Mouse (Mus musculus) right cerebral cortex, postnatal 4 days (tissue): ENCODE data around the gene Rab25.

Experiments used
- DNase-seq: peaks from one replicate; pipeline ENCODE4 v3.0.0-alpha.2; 2022

The Rab25 gene

DNA sequence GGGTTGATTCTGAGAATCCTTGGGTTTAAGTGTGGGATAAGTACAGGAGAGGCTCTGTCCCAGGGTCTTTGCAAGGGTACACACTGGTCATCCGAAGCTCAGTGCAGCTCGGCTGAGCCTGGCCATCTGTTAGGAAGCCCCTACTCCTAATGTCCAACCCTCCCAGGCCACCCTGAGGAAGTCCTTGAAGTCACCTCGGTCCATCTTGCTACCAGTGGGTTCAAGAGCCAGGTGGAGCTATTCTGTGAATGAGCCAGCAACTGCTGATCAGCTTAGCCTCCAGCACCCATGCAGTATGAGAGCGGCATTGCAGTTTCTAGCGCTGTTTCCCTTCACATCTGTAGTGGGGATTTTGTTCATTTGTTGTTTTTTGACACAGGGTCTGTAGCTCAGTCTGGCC is 8.0 kb downstream of the Rab25 start:
- DNase-seq, result no peak

DNA sequence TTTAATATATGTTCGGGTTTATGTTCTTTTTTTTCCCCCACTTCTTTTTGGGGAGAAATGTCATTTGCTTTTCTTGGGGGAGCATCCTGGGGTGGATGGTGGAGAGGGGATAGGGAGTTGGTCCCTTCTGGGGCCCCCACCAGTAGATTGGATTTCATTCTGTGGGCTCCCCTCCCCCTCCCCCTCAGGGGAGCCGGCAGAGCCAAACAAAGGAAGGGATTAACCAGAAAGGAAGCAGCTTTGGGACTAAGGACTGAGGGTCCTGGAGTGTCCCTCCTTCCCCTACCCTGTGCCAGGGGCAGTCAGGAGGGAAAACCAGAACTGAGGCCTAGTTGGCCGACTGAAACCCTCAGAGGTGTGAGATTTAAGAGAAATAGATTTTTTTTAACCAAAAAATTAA is 8.7 kb downstream of the Rab25 start:
- no peak for DNase-seq

DNA sequence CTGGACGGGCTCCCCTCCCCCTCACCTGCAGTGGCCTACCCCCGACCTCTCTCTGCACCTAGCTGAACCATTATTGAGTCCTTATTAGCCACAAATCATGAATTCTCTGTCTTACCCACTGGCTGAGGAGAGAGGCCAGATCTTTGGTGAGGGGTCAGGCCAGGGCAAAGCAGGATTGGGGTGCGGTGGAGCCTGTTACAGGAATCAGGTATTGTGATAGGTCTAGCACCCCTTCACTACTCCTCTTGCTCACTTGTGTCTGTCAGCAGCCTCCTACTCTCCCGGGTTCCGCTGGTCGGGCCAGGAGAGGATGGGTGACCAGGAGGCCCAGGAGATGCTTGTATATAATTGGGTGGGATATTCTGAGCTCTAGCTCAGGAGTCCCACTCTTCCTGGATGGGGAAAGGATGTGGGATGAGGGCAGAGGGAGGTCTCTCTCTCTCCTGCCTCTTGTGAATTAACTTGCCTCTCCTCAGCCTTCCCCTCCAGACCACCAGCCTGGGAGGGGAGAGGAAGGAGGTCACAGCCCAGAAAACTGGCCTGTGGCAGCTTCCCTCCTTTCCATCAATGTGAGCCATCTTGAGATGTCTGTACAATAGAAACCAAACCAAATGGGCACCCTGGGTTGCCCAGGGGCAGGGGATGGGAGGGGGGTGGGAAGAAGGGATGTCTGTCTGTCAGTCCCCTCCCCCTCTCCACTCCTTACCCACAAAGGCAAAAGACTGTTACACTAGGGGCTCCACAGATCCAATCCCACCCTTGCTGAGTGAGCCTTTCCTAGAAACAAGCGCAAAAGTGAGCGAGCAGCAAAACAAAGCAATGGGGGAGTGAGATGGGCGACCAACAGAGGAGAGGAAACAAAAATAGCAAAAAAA is 9.6 kb downstream of the Rab25 start:
- DNase-seq, result no peak

DNA sequence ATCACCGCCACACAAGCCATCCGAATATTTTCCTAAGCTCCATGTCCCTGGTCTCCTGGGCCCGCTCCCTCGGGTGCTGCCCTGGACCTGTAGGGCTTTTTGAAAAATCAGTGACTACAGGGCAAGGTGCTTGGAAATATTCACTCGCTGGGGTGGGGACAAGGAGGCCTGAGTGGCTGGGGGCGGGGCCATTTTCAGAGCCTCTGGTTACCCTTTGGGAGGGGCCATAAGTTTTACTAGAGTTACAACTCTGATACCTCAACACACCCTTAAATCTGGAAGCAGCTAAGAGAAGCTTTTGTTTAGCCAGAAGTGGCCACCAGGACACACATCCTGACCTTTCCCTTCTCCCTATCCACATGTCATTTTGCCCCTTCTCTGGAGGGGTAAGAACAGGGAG is 11.0 kb downstream of the Rab25 start:
- no peak for DNase-seq

DNA sequence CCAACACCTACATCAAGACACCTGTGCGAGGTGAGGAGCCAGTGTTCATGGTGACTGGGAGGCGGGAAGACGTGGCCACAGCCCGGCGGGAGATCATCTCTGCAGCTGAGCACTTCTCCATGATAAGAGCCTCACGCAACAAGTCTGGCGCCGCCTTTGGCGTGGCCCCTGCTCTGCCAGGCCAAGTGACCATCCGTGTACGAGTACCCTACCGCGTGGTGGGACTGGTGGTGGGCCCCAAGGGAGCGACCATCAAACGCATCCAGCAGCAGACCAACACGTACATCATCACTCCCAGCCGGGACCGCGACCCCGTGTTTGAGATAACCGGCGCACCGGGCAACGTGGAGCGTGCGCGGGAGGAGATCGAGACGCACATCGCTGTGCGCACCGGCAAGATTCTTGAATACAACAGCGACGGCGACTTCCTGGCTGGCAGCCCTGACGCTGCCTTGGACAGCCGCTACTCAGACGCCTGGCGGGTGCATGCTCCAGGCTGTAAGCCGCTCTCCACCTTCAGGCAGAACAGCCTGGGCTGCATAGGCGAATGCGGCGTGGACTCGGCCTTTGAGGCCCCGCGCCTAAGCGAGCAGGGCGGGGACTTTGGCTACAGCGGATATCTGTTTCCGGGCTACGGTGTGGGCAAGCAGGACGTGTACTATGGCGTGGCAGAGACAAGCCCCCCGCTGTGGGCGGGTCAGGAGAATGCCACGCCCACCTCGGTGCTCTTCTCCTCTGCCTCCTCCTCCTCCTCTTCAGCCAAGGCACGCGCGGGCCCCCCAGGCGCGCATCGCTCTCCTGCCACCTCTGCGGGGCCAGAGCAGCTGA is 11.8 kb downstream of the Rab25 start:
- peak; percentile 42 for DNase-seq

DNA sequence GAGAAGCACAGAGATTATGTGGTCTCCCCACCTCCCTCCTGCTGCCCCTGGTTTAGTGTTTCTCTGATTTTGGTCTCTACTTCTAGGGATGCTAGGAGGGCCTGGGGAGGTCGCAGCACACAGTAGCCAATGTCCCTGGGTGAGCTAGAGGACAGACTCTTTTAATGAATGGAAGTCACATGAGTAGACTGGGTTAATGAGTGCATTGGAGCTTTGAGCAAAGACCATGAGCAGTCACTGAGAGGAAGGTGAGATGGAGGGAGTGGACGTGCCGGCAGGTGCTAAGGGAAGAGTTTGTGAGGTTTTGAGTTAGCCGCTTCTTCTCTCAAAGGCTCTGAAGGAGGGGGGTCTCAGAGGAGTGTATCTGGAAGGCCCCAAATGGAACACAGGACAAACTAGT is 12.6 kb downstream of the Rab25 start:
- DNase-seq, result no peak

DNA sequence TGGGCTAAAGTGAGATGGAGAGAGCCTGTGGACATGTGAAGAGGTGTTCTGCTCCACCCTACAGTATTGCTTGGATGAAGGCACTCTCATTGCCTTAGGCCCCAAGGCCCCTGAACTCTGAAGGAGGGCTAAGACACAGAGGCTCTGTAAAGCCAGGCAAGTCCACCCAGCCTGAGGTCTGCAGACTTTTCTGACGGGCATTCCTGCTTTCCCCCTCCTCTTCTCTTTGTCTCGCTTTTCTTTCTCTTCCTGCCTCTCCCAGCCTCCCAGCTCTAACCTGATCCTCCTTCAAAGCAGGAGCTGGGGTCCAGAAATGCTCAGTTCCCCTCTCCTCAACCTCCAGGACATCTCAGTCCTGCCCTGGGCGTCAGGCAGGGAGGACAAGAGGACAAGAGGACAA is 13.1 kb downstream of the Rab25 start:
- no peak for DNase-seq

DNA sequence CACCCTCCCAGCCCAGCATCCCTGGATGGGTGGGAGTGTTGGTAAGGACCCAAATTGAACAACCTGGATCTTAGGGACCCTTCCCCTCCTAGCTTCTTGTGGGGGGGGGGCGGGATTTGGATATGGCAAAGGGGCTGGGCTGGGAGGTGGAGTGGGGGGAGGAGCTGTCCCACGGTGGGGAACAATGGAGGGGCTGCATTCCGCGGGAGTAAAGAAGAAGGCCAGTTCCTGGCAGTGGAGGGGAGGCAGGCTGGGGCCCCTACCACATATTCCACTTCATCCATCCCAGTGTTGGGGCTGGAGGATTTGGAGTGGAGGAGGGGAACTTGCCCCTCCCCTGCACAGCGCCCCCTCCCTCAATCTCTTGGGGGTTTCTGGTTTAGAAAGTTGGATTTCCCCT is 14.4 kb downstream of the Rab25 start:
- peak; percentile 29 for DNase-seq

- peak; percentile 56 for DNase-seq
Measured at GRCm38 (mm10) chr3:88532689-88533511, 15.2 kb downstream of the Rab25 start.

DNA sequence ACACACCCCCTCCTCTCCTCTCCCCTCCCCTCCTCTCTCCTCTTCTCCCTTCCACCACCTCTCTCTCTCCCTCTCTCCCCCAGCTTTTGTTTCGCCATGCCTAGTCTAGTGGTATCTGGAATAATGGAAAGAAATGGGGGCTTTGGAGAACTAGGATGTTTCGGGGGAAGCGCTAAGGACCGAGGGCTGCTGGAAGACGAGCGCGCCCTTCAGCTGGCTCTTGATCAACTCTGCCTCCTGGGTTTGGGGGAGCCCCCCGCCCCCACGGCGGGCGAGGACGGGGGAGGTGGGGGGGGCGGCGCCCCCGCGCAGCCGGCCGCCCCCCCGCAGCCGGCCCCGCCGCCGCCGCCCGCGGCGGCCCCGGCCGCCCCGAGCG is 15.8 kb downstream of the Rab25 start, which contains the start of gene Mex3a:
Mex3a (plus strand) TSS at position 97 of the 376 bp plus-strand sequence.
- DNase-seq, result no peak

- DNase-seq, result peak; percentile 89
Measured at GRCm38 (mm10) chr3:88531348-88532298, 16.5 kb downstream of the Rab25 start.

DNA sequence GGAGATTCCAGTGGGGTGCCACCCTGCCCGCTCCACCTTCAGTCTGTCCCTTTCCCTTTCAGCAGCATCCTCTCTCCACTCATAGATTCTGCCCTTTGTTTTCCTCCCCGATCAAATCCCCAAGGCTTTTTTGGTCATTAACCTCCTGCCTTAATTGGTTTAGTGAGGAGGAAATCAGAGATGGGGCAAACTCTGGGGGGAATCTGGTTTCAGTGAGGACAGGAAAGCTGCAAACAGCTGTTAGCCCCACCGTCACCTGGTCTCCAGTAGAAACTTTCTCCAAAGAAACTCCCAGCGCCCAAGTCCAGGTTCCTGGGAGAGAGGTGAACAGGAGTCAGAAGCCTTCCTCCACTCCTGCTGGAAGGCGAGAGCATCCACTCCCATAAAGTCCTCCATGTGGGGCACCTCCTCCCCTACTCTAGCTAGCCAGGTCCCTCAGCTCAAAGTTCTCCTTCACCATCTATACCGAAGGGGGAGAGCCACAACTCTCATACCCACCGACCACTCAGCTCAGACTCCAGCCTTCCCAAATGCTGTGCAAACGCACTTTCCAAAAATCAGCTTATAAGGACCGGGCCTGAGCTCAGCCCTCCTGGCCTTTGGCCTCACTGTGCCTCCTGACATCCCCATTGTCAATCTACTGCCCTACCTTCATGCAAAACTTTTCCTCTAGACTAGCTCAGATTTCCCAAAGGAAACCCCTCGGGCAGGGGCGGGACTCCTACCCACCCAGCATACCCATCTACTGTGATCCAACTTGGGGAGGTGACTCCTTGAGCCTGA is 17.8 kb downstream of the Rab25 start:
- DNase-seq, result no peak

DNA sequence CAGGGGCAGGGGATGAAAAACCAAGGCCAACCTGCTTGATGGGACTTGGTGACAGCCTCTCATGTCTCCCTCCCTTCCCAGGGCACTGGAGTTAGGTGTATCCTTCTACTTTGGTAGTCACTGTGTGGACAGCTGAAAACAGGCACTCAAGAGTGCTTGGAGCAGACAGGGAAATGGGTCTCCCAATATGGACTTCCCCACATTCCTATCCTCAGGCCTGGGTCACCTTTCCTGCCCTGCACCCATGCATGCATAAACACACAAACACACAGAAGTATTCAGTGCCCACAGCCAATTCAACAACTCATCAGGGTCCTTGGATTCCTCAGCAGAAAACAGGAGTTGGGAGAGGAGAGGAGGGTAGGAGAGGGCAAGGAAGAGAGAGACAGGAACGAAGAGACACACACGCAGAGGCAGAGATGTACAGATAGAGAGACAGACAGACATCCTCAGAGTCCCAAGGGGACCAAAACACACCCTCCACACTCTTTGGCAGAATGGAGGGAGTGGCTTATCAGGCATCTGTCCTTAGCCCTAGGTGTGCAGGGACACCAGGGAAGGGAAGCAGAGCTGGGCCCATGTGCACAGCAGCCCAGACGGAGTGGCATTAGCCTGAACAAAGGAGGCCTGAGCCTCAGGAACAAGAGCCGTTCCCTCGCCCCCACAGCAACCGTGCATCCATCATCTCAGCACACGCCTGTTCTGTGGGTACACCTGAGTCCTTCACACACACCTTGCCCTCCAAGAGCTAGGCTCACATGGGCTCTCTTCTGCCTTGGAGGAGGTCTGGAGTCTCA is 18.7 kb downstream of the Rab25 start:
- DNase-seq, result no peak

- DNase-seq, result no peak
Measured at GRCm38 (mm10) chr3:88528646-88529045, 19.5 kb downstream of the Rab25 start.

- no peak for DNase-seq
Measured at GRCm38 (mm10) chr3:88527565-88527964, 20.5 kb downstream of the Rab25 start.

DNA sequence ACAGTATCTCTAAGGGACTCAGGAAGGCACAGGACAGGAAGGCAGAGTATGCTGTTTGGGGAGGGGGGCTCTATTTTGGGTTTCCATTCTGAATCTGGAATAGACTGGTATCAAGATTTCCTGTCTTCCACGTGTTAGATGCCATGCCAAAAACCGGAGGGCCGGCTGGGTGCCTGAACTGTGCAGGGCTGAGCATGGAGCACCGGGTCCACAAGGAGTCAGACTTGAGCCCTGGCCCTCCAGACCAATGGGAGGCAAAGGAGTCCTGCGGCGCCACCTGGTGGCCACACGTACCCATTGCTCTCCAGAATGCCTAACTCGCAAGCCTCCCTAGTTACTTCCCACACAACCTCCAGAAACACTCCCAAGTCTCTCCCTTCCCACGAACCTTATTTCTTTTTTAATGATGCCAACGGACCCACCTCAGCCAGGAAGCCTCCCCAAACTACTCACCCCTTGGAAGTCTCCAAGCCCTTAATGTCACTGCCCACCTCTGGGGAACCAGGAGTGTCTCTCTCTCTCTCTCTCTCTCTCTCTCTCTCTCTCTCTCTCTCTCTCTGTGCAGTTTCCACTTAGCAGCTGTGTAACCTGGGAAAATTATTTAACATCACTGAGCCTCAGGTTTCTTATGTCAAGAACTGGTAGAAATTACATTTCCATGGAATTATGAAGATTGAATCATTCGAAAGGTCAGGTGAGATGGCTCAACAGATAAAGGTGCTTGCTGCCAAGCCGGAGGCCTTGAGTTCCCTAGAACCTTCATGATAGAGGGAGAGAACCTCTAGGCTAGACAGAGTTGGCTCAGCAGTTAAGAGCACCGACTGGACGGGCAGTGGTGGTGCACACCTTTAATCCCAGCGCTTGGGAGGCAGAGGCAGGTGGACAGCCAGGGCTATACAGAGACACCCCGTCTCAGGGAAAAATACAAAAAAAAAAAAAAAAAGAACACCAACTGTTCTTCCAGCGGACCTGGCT is 21.7 kb downstream of the Rab25 start:
- peak; percentile 84 for DNase-seq

DNA sequence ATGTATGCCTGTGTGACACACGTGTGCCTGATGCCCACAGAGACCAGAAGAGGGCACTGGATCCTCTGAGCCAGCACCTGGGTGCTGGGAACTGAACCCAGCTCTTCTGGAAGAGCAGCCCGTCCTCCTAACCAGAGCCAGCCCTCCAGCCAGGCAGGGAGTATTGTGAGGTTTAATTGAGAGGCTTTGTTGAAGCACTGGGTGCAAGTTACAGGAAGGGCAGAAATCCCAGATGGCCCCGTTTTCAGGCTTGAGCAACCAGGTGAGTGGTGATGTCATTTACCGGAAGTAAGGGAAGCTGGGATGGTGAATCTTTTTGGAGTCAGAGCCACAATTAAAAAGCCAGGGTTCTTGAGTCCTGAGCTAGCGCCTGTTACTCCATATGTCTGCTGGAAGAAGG is 23.1 kb downstream of the Rab25 start:
- DNase-seq, result no peak

- no peak for DNase-seq
Measured at GRCm38 (mm10) chr3:88523027-88523426, 25.1 kb downstream of the Rab25 start.

- DNase-seq, result peak; percentile 61
Measured at GRCm38 (mm10) chr3:88521803-88522331, 26.2 kb downstream of the Rab25 start.
